Mouse (Mus musculus) stomach, postnatal 0 days (tissue): ENCODE measurements at regions not wholly inside any gene's neighbourhood (a gene's known extent, or its start where the extent isn't known, plus 50 kb on each side); places are given as distances from the start of the nearest gene placed in this dataset.
A peak's percentile ranks its signal among the peaks of the same experiment; 100 is the strongest.

ENCODE experiments used
- ATAC-seq: fragments of 200-750 bp; cut with Nextera tagmentation; 2 replicates; pipeline ENCODE4 v1.8.0; 2017; ENCODE audit not compliant: low FRiP score, low TSS enrichment
- DNase-seq: peaks from one replicate; pipeline ENCODE4 v3.0.0-alpha.2; 2016; ENCODE audit warnings: low spot score
- H3K27ac ChIP-seq: fragments of 300-500 bp; sonication (generic); replicated peaks from 2 replicates; pipeline ENCODE4 v1.5.1; 2014; ENCODE audit warnings: mild to moderate bottlenecking, control low read depth
- H3K27me3 ChIP-seq: fragments of 300-500 bp; sonication (generic); 2 replicates; pipeline ENCODE4 v1.6.1; 2014; ENCODE audit warnings: low read length; ENCODE audit not compliant: control insufficient read depth, insufficient read depth
- H3K36me3 ChIP-seq: fragments of 300-500 bp; sonication (generic); 2 replicates; pipeline ENCODE4 v1.6.1; 2014; ENCODE audit warnings: low read length, mixed read lengths; ENCODE audit not compliant: control insufficient read depth, insufficient read depth
- H3K4me1 ChIP-seq: fragments of 300-500 bp; sonication (generic); replicated peaks from 2 replicates; pipeline ENCODE4 v1.6.1; 2014; ENCODE audit warnings: antibody characterized with exemption; ENCODE audit not compliant: control insufficient read depth, insufficient read depth
- H3K4me2 ChIP-seq: fragments of 300-500 bp; sonication (generic); replicated peaks from 2 replicates; pipeline ENCODE4 v1.6.1; 2014; ENCODE audit warnings: low read depth, mild to moderate bottlenecking, control low read depth, moderate library complexity
- H3K4me3 ChIP-seq: fragments of 300-500 bp; sonication (generic); 2 replicates; pipeline ENCODE4 v1.5.1; 2014; ENCODE audit warnings: low read depth, low read length, control low read depth
- H3K9ac ChIP-seq: fragments of 300-500 bp; sonication (generic); 2 replicates; pipeline ENCODE4 v1.6.1; 2014; ENCODE audit warnings: mild to moderate bottlenecking, low read length, control low read depth, mixed read lengths
- H3K9me3 ChIP-seq: fragments of 300-500 bp; sonication (generic); 2 replicates; pipeline ENCODE4 v1.6.1; 2016; ENCODE audit warnings: low read length; ENCODE audit not compliant: control insufficient read depth
- CTCF ChIP-seq: IDR thresholded peaks from 2 replicates; pipeline ENCODE4 v1.5.1; 2016; ENCODE audit warnings: antibody characterized with exemption, low read depth, mild to moderate bottlenecking, moderate library complexity
- EP300 ChIP-seq: optimal IDR thresholded peaks from 2 replicates; pipeline ENCODE3; 2016; ENCODE audit warnings: antibody characterized with exemption
- WGBS: fragments of 180-500 bp; shearing (Covaris S2); extraction: QIAGEN DNeasy Blood & Tissue Kit; methylation state at CpG from one replicate; pipeline ENCODE4 v1.1.7; 2014; 5-methylcytosine and 5-hydroxymethylcytosine counted together

GRCm38 (mm10) chr13:91371596-91371987 is 88.5 kb upstream of the Ssbp2 start:
- DNase-seq (no peak), ATAC-seq (no peak)
- Histone ChIP-seq H3K36me3 (no peaks in the 10 kb centered on the region), H3K4me2 (0 out of 2 replicates have a peak overlapping the region, but pooled peaks have one; percentile 0), H3K4me3 (no peak overlapping the region), H3K9ac (no peak overlapping the region), H3K9me3 (no peaks in the 10 kb centered on the region), H3K27ac (peak overlapping the region; percentile 50), H3K27me3 (no peaks in the 10 kb centered on the region), H3K4me1 (peaks cover 5% of the 10 kb centered on the region; the same call in 1 of the 2 replicates)
- 26% methylated on average over 2 of the region's 2 CpGs for WGBS
- TF ChIP-seq CTCF (no peak), EP300 (no peak)

- Histone ChIP-seq H3K4me3 (no peak overlapping the region), H3K36me3 (no peaks in the 10 kb centered on the region), H3K9me3 (no peaks in the 10 kb centered on the region), H3K27ac (peak overlapping the region; percentile 50; the same call in 1 of the 2 replicates), H3K4me2 (0 out of 2 replicates have a peak overlapping the region, but pooled peaks have one; percentile 6), H3K9ac (no peak overlapping the region), H3K27me3 (no peaks in the 10 kb centered on the region), H3K4me1 (peaks cover 5% of the 10 kb centered on the region; the same call in 1 of the 2 replicates)
- no peak for TF ChIP-seq CTCF
- no peak for TF ChIP-seq EP300
- ATAC-seq (no peak), DNase-seq (no peak)
- WGBS, result 60% methylated on average over 11 of the region's 11 CpGs
Observed at GRCm38 (mm10) chr13:91372130-91372875, 87.8 kb upstream of the Ssbp2 start.

GRCm38 (mm10) chr13:91374141-91374540 is 85.9 kb upstream of the Ssbp2 start:
- no peaks in the 10 kb centered on the region for H3K36me3 ChIP-seq
- no peak overlapping the region for H3K9ac ChIP-seq
- H3K4me3 ChIP-seq, result no peak overlapping the region
- ATAC-seq (no peak), DNase-seq (peak; percentile 60)
- 0 out of 2 replicates have a peak overlapping the region, but pooled peaks have one; percentile 6 for H3K4me2 ChIP-seq
- H3K27me3 ChIP-seq, result no peaks in the 10 kb centered on the region
- peak overlapping the region; percentile 67 for H3K27ac ChIP-seq
- WGBS, result 27% methylated on average over 3 of the region's 3 CpGs
- TF ChIP-seq CTCF (no peak), EP300 (no peak)
- peaks cover 5% of the 10 kb centered on the region; the same call in 1 of the 2 replicates for H3K4me1 ChIP-seq
- no peaks in the 10 kb centered on the region for H3K9me3 ChIP-seq

- Histone ChIP-seq H3K9me3 (no peaks in the 10 kb centered on the region), H3K27me3 (no peaks in the 10 kb centered on the region), H3K4me2 (no peak overlapping the region), H3K4me3 (no peak overlapping the region), H3K9ac (no peak overlapping the region), H3K36me3 (no peaks in the 10 kb centered on the region), H3K27ac (no peak overlapping the region), H3K4me1 (peaks cover 5% of the 10 kb centered on the region; the same call in 1 of the 2 replicates)
- no peak for TF ChIP-seq CTCF
- TF ChIP-seq EP300, result no peak
- DNase-seq, result no peak
- WGBS, result 63% methylated on average over 3 of the region's 3 CpGs
- ATAC-seq, result no peak
Observed at GRCm38 (mm10) chr13:91376556-91376955, 83.5 kb upstream of the Ssbp2 start.

GRCm38 (mm10) chr13:91377428-91377827 is 82.7 kb upstream of the Ssbp2 start:
- 97% methylated on average over 7 of the region's 7 CpGs for WGBS

GRCm38 (mm10) chr13:91377972-91378371 is 82.1 kb upstream of the Ssbp2 start:
- Histone ChIP-seq H3K9me3 (no peaks in the 10 kb centered on the region), H3K4me1 (no peaks in the 10 kb centered on the region), H3K27ac (no peak overlapping the region), H3K36me3 (no peaks in the 10 kb centered on the region), H3K9ac (no peak overlapping the region), H3K4me3 (no peak overlapping the region), H3K27me3 (no peaks in the 10 kb centered on the region), H3K4me2 (no peak overlapping the region)
- ATAC-seq, result no peak
- DNase-seq, result no peak
- TF ChIP-seq EP300 (no peak), CTCF (no peak)
- WGBS, result 79% methylated on average over 9 of the region's 9 CpGs

More at GRCm38 (mm10) chr13:91377428-91377827, 82.7 kb upstream of the Ssbp2 start:
- TF ChIP-seq EP300, result no peak
- Histone ChIP-seq H3K27me3 (no peaks in the 10 kb centered on the region), H3K4me1 (0 out of 2 replicates have a peak, but pooled peaks cover under 1% of the 10 kb centered on the region), H3K9ac (no peak overlapping the region), H3K9me3 (no peaks in the 10 kb centered on the region), H3K27ac (no peak overlapping the region), H3K4me2 (no peak overlapping the region), H3K4me3 (no peak overlapping the region), H3K36me3 (no peaks in the 10 kb centered on the region)
- DNase-seq (no peak), ATAC-seq (no peak)
